Mouse (Mus musculus) megakaryocyte-erythroid progenitor cell, adult 5-6 weeks (primary cell): ENCODE measurements at regions not wholly inside any gene's neighbourhood (a gene's known extent, or its start where the extent isn't known, plus 50 kb on each side); places are given as distances from the start of the nearest gene placed in this dataset.

Experiments
- ATAC-seq: replicated peaks from 2 replicates; pipeline ENCODE4 v1.8.0; 2016; ENCODE audit warnings: mild to moderate bottlenecking, inconsistent platforms; ENCODE audit not compliant: severe bottlenecking, poor library complexity, low FRiP score, low TSS enrichment

DNA sequence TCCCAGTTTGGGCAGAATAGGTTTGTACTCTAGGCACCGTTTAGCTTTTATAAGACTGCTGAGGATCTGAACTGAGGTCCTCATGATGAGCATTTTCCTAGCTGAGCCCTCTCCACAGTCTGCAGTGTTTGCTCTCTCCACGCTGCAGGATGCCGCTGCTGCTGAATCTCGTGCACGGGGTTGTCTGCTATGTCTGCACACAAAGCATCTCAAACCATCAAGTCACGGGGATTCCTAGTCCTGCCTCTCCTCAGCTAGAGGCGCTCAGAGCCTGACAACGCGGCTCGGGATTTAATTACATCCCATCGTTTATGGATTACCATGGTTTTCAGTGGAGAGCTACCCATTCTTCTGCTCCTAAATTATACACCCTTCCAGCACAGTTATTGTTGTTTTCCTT lies 175.6 kb downstream of the Rnf144b start:
- ATAC-seq, result no peak

DNA sequence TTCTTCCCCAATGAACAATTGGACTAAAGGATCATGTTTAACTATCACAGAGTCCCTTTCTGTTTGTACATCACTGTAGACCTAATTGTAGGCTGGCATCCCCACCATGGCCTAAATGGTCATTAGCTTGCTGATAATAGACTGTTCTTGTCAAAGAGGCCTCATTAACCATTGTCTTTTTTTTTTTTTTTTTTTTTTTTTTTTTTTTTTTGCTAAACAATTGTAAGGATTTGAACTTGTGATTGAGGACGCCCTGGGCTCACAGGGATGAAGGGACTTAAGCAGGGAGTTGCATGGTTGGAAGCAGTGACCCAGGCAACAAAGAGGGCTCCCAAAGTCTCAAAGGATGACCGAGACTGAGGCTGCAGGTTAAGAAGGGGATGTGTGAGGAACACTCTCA lies 178.0 kb downstream of the Rnf144b start:
- no peak for ATAC-seq

DNA sequence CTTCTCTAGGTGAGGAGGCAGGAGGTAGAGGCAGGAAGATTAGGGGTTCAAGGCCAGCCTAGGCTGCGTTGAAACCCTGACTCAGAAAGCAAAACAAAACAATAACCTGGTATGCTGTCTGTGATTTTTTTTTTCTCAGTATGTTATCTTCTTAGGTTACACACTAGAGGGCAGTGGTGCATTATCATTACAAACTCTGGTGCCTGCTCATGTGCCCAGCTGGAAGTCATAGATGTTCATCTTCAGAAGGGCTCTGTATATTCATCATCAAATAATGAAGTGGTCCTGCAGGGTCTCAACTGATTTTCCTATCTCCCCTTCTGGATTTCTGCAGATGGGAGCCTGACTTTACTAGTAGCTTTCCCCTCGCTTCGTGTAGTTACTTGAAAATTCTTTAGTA lies 178.6 kb downstream of the Rnf144b start:
- ATAC-seq, result no peak

DNA sequence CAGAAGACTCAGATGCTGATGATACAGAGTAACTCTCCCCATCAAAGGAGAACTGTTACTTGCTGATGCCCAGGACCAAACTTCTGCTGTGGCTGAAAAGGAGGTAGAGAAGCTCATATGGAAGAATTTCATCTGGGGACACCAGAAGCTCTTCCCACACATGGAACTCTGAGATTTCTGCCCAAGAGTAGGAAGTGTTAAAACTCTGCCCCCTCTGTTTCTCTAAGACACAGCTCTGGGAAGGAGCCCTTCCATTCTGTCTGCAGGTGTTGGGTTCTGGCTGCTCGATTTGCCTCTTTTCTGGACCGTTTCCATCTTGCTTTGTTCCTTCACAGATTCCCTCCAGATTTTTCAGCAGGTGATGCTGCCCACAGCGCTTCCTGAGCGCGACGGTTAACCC lies 187.0 kb downstream of the Rnf144b start:
- ATAC-seq, result no peak

DNA sequence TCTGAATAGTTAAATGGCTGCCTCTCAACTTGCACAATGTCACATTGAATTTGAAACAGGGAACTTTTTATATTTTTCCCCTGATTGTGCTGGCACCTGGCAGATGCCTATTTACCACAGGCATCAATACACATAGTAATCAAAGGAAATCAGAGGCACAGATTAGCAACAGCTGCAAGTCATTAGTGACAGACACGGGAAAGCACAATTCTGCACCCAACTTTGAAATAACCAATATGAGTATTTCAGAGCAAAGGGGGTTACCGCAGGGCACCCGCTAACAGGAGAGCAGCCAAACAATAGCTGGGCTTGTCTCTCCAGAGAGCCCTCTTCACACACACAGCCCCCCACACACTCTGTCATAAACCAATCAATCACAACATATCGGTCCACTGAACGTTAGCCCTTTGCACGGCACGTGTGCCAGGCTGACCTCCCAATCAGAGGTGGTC lies 188.3 kb downstream of the Rnf144b start:
- no peak for ATAC-seq

DNA sequence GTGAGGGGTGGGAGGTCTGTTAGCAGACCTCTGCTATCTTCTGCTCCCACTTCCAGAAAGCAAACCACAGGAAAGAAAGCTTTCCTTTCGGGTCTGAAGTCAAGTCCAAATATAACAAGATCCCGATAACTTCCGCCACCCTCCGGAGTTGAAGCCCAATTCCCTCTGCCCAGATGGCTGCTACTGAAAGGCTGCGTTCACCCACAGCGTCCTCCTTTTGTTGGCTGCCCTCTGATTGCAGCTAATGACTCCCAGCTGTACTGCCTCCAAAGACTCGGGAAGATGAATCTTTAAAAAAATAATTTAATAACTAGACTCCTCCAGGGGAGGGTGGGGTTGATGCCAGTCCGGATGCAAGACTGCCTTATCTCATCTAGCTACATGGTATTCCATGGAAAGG lies 197.1 kb downstream of the Rnf144b start:
- ATAC-seq, result no peak

DNA sequence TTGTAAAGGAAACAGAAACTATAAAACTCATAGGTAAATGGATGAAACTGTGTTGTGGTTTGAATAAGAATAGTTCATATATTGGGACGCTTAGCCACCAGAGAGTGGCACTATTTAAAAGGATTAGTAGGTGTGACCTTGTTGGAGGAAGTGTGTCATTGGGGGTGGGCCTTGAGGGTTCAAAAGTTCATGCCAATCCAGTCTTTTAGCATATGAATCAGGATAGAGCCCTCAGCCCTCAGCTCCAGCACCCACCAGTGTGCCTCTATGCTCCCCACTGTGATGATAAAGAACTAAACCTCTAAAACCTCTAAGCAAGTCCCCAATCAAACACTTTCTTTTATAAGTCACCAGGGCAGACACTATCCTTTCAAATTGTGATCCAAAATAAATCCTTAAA lies 199.4 kb downstream of the Rnf144b start:
- no peak for ATAC-seq

DNA sequence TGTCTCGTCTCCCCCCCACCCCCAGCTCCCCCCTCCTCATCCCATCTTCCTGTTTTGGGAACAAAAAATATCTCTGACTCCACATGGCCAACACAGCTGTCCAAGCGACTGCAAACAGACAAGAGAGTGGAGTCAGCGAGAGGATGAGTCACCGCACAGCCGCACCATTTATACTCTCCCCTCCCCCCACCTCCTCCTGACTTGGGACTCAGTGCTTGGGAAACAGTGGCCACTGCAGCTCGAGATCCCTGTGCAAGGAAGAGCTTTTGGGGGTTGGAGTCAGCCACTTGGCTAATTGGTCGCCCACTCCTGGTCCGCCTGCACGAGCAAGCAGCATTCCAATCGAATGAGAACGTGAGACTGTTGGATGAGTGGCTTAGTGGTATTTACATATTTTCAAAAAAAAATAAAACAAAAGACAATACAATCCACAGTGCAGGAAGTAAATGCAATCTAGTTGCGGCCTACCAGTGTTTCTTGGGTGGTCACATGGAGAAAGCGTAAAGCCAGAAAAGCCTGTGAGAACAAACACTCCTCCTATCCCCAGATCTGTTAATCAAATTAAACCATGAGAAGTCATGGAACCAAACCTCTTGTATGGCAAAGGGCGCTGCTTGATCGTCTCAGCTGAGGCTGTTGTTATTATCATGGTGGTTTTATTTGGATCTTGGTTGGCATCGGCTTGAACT lies 213.7 kb downstream of the Rnf144b start:
- ATAC-seq, result no peak

DNA sequence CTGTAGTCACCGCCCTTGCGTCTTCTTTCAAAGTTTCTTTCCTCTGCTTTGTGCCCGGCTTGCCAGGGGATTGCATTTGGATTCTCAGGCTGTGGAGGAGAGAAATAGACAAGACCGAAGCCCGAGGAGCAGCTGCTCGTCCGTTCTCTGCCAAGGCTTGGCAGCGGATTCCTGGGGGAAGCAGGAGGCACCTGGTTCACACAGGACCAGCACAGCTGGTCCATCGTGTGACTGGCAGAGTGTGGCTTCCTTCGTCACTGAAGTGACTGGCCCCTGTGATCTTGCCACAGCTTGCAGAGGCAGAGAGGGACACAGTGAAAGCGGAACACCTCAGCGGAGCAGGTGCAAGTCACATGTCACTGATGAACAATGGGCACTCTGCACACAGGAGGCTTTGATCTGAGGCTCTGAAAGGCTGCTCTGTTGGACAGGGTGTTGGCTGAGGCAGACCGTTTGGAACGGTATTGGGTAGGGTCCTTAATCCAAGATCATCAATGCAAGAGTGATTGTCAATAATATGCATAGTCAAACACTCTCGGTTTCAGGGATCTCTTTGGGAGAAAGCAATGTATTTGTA lies 214.5 kb downstream of the Rnf144b start:
- ATAC-seq, result no peak

DNA sequence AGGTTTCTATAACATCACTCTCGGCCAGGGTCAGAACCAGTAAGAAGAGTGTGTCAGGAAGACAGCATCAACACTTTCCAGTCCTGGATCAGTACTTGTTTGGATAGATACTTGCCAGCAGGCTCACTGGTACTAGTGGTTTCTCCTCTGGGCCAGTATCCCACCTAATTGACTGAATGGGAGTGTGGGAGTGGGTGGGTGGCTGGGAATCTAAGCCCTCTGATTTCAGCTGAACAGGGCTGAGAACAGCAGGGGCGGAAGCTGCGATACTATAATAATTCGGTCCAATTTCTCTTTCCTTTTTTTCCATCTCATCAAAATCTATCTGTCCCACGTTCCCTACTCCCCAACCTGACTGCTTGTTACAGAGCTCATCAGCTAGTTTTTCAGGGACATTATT lies 217.0 kb downstream of the Rnf144b start:
- ATAC-seq, result no peak

DNA sequence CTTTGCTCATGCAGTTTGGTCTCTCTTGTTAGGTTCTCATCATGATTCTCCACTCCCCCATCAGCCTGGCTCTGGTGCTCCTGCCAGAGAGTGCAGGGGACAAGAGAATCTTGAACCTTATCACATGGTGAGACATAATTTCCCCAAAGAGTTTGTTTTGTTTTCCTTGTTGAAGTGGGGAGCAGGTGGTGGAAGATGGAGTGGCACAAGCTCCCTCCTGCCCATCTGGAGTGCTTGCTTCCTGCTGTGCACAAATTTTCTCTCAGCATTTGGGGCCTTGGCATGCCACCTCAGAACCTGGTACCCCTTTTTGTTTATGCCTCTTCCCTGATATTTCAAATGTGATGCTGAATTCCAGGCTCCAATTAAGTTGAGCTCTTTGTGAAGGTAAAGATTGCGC lies 219.9 kb downstream of the Rnf144b start:
- ATAC-seq, result no peak

DNA sequence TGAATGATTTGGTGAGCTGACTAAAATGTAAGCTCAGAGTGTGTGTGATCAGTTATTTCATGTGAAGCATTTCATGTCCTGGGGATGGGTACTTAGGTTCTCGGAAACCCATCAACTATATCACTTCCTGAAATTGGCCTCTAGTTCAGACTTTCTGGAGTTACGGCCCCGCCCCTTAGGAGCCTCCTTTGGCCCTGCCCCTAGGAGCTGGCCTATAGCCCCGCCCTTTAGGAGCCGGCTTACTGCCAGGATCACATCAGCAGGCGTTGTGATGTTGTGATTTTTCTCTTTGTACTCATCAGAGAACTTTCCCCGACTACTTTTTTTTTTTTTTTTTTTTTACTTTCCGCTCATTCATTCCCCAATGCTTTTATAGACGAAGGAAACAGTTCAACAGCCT lies 223.1 kb downstream of the Rnf144b start:
- no peak for ATAC-seq

DNA sequence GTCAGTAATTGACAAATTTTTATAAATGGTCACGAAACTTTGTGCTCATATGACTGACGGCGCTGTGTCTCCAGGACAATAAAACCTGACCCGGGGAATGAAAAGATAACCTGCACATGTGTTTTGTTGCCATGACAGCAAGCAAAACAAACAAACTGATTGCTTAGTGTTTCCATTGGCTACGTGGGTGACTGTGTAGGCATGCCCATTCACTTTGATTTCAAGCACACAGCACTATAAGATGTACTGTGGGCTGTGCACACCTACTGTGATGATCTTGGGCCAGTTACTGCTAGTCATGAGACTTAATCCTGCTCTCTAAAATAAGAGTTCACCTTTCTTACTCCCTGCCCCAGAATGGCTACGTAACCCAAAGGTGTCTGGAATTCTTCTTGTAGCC lies 225.4 kb downstream of the Rnf144b start:
- ATAC-seq, result no peak

DNA sequence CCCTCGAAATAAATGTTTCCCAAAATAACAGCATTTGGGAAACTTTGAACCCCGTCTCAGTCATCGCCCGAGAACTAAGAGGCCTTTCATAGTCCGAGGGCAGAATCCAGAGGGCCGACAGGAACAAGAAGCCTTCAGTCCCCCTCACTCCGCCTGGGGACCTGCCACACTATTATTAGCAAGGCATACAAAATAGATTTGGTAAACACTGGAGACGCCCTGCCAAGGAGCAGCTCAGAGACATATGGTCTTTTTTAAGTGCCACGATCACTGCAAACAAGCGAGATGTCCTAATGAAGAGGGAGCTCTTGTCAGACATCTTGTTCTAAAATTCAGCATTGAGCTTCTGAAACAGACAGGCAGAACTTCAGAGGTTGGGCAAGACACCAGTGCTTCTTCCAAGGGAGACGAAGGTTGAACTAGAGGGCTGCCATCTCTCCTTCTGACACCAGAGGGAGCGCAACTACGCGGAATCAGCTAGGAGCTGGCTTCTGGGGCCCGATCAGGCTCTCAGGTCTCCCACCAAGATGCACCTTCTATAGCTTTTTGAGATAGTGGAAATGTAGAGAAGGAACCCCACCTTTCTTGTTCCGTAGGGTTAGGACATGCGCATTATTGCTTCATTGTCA lies 226.2 kb downstream of the Rnf144b start:
- no peak for ATAC-seq

DNA sequence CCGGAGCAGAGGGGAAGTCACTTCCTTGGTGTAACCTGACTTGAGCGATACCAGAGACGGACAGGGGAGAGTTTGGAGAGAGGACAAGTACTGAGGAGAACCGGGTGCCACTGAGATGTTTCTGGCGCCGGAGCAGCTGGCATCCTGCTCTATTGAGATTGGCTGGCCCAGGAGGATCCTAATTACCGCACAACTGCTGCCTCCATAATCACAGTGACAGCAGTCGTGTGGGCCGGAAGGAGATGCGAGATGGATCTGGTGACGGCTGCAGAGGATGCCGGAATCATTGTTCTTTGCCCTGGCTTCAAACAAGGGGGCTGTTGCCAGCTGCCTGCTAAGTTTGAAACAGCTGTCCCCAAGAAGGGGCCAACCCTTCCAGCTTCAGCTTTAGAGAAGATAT lies 232.0 kb downstream of the Rnf144b start:
- ATAC-seq, result no peak

DNA sequence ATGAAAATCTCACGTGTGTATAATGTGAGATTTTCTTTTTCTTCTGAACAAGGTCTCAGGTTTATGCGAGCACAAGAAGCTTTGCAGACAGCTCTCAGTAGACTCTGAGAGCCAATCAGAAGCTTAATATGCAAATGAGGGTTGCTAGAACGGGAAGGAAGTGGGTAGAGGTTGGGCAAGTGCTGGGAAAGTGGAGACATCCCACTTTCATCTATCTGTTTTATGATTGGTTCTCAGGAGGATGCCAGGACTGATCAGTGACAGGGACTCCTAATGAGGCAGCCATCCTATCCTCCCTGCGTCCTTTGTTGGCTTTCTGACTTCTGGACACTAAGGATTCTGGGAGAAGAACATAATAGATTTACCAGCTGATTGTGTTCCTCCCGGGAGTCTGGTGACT lies 232.7 kb downstream of the Rnf144b start:
- ATAC-seq, result no peak

DNA sequence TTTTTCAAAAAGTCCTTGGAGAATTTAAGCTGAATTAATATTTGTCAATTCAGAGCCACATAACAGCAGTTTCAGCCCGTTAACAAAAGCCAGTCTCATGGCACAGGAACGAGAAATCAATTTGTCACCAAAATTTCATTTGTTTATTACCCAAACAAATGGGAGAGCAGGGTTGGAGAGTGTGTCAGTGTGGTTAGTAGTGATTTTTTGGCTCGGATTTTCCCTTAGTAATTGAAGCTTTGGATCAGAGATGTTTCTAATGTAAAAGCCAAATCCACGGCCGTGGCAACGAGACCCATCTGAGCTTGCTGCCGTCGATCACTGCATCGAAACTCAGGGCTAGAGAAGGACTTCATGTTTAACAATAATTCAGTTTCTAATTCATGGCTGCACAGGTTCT lies 236.5 kb downstream of the Rnf144b start:
- ATAC-seq, result no peak

DNA sequence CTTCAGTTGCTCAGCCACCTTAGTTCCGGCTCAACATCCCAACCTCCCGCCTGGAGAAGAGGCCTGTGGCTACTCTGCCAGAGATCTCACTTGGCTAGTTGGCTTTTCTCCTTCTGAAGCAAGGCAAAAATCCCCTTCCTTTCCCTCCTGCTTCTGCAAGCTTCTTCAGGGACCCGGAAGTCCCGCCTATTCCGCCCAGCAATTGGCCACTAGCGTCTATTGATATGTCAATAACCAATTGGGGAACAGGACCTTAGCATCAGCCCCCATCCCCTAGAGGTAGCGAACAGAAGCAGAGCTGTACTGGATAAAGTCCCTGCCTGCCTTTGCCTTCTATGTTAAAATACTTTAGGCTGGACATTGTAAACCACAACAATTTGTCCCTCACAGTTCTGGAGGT lies 243.3 kb downstream of the Rnf144b start:
- ATAC-seq, result no peak

DNA sequence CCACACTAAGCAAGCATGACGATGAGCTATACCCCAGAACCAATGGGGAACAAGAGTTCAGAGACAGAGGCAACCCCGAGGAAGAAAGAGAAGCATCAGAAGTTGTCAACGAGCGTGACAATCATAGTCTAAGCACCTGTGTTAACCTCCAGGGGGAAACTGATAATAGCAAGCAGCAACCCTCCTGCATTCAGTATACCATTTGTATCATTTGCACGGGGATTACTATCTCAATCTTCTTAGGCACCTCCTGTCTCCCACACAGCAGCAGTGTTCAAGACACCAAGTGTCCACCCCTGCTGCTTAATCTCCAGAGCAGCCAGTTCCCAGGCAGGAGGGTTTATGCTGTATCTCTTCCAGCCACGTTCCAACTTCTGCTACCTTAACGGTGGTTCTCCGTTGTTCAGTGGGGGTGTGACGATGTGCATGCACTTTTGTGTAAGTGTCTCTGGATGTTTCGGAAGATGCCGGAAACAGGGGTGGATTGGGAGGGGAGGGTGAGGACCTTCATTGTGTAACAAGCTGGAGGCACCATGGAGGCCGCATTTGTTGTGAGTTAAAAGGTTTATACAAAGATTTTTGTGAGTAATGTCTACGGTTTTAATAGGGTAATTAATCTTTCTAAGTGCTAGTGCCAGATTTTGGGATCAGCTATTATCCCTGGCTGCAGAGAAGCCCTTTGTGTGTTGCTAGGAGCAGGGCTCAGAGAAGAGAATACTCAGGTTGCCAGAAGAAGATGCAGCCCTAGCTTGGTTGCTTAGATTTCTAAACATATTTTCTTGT lies 245.8 kb downstream of the Rnf144b start:
- ATAC-seq, result no peak

DNA sequence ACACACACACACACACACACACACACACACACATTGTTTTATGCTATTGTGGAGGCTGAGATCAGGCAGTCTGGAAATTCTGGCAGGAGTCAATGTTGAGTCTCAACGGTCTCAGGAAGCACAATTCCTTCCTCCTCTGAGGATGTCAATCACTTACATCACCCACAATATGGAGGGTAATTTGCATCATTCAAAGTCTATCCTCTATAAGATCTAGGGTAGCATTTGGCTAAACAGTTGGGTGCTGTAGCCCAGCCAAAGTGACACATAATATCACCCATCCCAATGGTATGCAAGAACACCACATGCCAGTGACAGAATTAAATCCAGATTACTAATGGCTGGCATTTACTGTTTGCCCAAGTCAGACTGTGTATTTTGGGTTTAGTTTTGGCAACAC lies 252.1 kb downstream of the Rnf144b start:
- ATAC-seq, result no peak

DNA sequence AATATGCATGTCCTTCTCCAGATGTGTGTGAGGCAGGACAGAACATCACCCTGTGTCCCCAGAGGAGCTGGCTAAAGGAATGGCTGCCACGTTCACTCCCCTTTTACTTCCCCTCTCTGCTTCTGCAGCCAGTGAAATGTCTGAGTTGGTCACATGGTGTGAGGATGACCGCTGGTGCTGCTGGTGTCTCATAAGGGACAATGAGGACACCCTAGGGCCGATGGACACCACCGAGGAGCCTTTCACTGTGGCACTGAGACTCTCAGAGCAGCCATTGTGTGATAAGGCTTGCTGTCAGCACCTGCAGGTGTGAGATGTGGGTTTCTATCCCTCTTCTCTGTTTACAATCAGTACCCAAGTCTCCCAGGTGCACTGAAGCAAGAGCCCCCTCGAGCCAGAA lies 268.6 kb downstream of the Rnf144b start:
- ATAC-seq, result no peak
